Mouse (Mus musculus): ENCODE data around the gene Ubxn6. TPM values are rescaled to one million over a fixed set of nuclear protein-coding genes. Genes with fewer than 3 reads are reported as not detected.
A peak's percentile ranks its signal among the peaks of the same experiment; 100 is the strongest.

Gene Ubxn6
- polyA plus RNA-seq, 1 experiment from 2014 or later = 84.0 TPM

GRCm38 (mm10) chr17:56026303-56026702 lies 48.5 kb downstream of the Ubxn6 start:
- no peak overlapping the region for H3K27ac ChIP-seq (ENCODE audit: low read length)
- no peaks in the 10 kb centered on the region for H3K27me3 ChIP-seq (ENCODE audit: control insufficient read depth, insufficient read depth, low read depth, low read length)
- H3K36me3 ChIP-seq (ENCODE audit: control insufficient read depth, insufficient read depth, low read length) = no peaks in the 10 kb centered on the region; the same call in 1 of the 2 replicates
- no peaks in the 10 kb centered on the region for H3K9me3 ChIP-seq (replicated peaks; ENCODE audit: control insufficient read depth, low read length, poor library complexity, severe bottlenecking)
- WGBS = 100% methylated on average over 1 of the region's 1 CpGs
- H3K4me1 ChIP-seq (ENCODE audit: control insufficient read depth, insufficient read depth, low read length) = no peaks in the 10 kb centered on the region
- no peak overlapping the region for H3K4me3 ChIP-seq (ENCODE audit: low read depth, low read length)
- no peak for ATAC-seq
- no peak overlapping the region for H3K4me2 ChIP-seq (ENCODE audit: low read length)
- H3K9ac ChIP-seq (ENCODE audit: low read depth, low read length) = no peak overlapping the region

- no peak for ATAC-seq
- no peak overlapping the region for H3K9ac ChIP-seq (ENCODE audit: low read depth, low read length)
- H3K36me3 ChIP-seq (ENCODE audit: control insufficient read depth, insufficient read depth, low read length) = no peaks in the 10 kb centered on the region; the same call in 1 of the 2 replicates
- H3K27ac ChIP-seq (ENCODE audit: low read length) = no peak overlapping the region
- H3K9me3 ChIP-seq (replicated peaks; ENCODE audit: control insufficient read depth, low read length, poor library complexity, severe bottlenecking) = no peaks in the 10 kb centered on the region
- no peak overlapping the region for H3K4me2 ChIP-seq (ENCODE audit: low read length)
- no peaks in the 10 kb centered on the region for H3K4me1 ChIP-seq (ENCODE audit: control insufficient read depth, insufficient read depth, low read length)
- WGBS = 85% methylated on average over 5 of the region's 5 CpGs
- no peaks in the 10 kb centered on the region for H3K27me3 ChIP-seq (ENCODE audit: control insufficient read depth, insufficient read depth, low read depth, low read length)
- H3K4me3 ChIP-seq (ENCODE audit: low read depth, low read length) = no peak overlapping the region
These were observed 49.9 kb downstream of the Ubxn6 start for GRCm38 (mm10) chr17:56024931-56025330.

- Histone ChIP-seq H3K4me3 (ENCODE audit: low read depth, low read length) (no peak overlapping the region), H3K9me3 (replicated peaks; ENCODE audit: control insufficient read depth, low read length, poor library complexity, severe bottlenecking) (no peaks in the 10 kb centered on the region), H3K27me3 (ENCODE audit: control insufficient read depth, insufficient read depth, low read depth, low read length) (no peaks in the 10 kb centered on the region), H3K36me3 (ENCODE audit: control insufficient read depth, insufficient read depth, low read length) (no peaks in the 10 kb centered on the region; the same call in 1 of the 2 replicates), H3K9ac (ENCODE audit: low read depth, low read length) (no peak overlapping the region), H3K27ac (ENCODE audit: low read length) (no peak overlapping the region), H3K4me2 (ENCODE audit: low read length) (no peak overlapping the region), H3K4me1 (ENCODE audit: control insufficient read depth, insufficient read depth, low read length) (no peaks in the 10 kb centered on the region)
- 81% methylated on average over 2 of the region's 2 CpGs for WGBS
- no peak for ATAC-seq
These were observed 50.4 kb downstream of the Ubxn6 start for GRCm38 (mm10) chr17:56024476-56024875.

GRCm38 (mm10) chr17:56023386-56023785 lies 51.4 kb downstream of the Ubxn6 start:
- H3K4me1 ChIP-seq (ENCODE audit: control insufficient read depth, insufficient read depth, low read length) = no peaks in the 10 kb centered on the region
- 79% methylated on average over 5 of the region's 5 CpGs for WGBS
- no peak for ATAC-seq
- no peak overlapping the region for H3K27ac ChIP-seq (ENCODE audit: low read length)
- H3K4me3 ChIP-seq (ENCODE audit: low read depth, low read length) = no peak overlapping the region
- no peak overlapping the region for H3K4me2 ChIP-seq (ENCODE audit: low read length)
- H3K27me3 ChIP-seq (ENCODE audit: control insufficient read depth, insufficient read depth, low read depth, low read length) = no peaks in the 10 kb centered on the region
- H3K9ac ChIP-seq (ENCODE audit: low read depth, low read length) = no peak overlapping the region
- H3K9me3 ChIP-seq (replicated peaks; ENCODE audit: control insufficient read depth, low read length, poor library complexity, severe bottlenecking) = no peaks in the 10 kb centered on the region
- H3K36me3 ChIP-seq (ENCODE audit: control insufficient read depth, insufficient read depth, low read length) = peaks cover 6% of the 10 kb centered on the region; the same call in 1 of the 2 replicates

GRCm38 (mm10) chr17:56022989-56023290 lies 51.9 kb downstream of the Ubxn6 start:
- Histone ChIP-seq H3K4me3 (ENCODE audit: low read depth, low read length) (no peak overlapping the region), H3K9me3 (replicated peaks; ENCODE audit: control insufficient read depth, low read length, poor library complexity, severe bottlenecking) (no peaks in the 10 kb centered on the region), H3K4me1 (ENCODE audit: control insufficient read depth, insufficient read depth, low read length) (no peaks in the 10 kb centered on the region), H3K4me2 (ENCODE audit: low read length) (no peak overlapping the region), H3K27me3 (ENCODE audit: control insufficient read depth, insufficient read depth, low read depth, low read length) (no peaks in the 10 kb centered on the region), H3K9ac (ENCODE audit: low read depth, low read length) (no peak overlapping the region), H3K36me3 (ENCODE audit: control insufficient read depth, insufficient read depth, low read length) (peaks cover 10% of the 10 kb centered on the region; the same call in 1 of the 2 replicates), H3K27ac (ENCODE audit: low read length) (no peak overlapping the region)
- ATAC-seq = no peak
- 81% methylated on average over 4 of the region's 4 CpGs for WGBS

GRCm38 (mm10) chr17:56022131-56022988 lies 52.5 kb downstream of the Ubxn6 start:
- no peak overlapping the region for H3K4me2 ChIP-seq (ENCODE audit: low read length)
- no peak overlapping the region; the same call in 1 of the 2 replicates for H3K9ac ChIP-seq (ENCODE audit: low read depth, low read length)
- no peaks in the 10 kb centered on the region for H3K9me3 ChIP-seq (replicated peaks; ENCODE audit: control insufficient read depth, low read length, poor library complexity, severe bottlenecking)
- H3K4me3 ChIP-seq (ENCODE audit: low read depth, low read length) = no peak overlapping the region
- 44% methylated on average over 2 of the region's 2 CpGs for WGBS
- ATAC-seq = no peak
- peaks cover 16% of the 10 kb centered on the region for H3K36me3 ChIP-seq (ENCODE audit: control insufficient read depth, insufficient read depth, low read length)
- no peaks in the 10 kb centered on the region for H3K4me1 ChIP-seq (ENCODE audit: control insufficient read depth, insufficient read depth, low read length)
- no peak overlapping the region for H3K27ac ChIP-seq (ENCODE audit: low read length)
- no peaks in the 10 kb centered on the region for H3K27me3 ChIP-seq (ENCODE audit: control insufficient read depth, insufficient read depth, low read depth, low read length)

GRCm38 (mm10) chr17:56021161-56021910 lies 53.5 kb downstream of the Ubxn6 start:
- H3K9ac ChIP-seq (ENCODE audit: low read depth, low read length) = no peak overlapping the region
- no peak overlapping the region for H3K4me3 ChIP-seq (ENCODE audit: low read depth, low read length)
- ATAC-seq = no peak
- H3K36me3 ChIP-seq (ENCODE audit: control insufficient read depth, insufficient read depth, low read length) = peaks cover 26% of the 10 kb centered on the region
- H3K4me1 ChIP-seq (ENCODE audit: control insufficient read depth, insufficient read depth, low read length) = no peaks in the 10 kb centered on the region
- peak overlapping the region; percentile 40; the same call in 1 of the 2 replicates for H3K27ac ChIP-seq (ENCODE audit: low read length)
- H3K27me3 ChIP-seq (ENCODE audit: control insufficient read depth, insufficient read depth, low read depth, low read length) = no peaks in the 10 kb centered on the region
- WGBS = 84% methylated on average over 4 of the region's 4 CpGs
- no peaks in the 10 kb centered on the region for H3K9me3 ChIP-seq (replicated peaks; ENCODE audit: control insufficient read depth, low read length, poor library complexity, severe bottlenecking)
- H3K4me2 ChIP-seq (ENCODE audit: low read length) = no peak overlapping the region

GRCm38 (mm10) chr17:56020400-56021084 lies 54.3 kb downstream of the Ubxn6 start:
- WGBS = 91% methylated on average over 6 of the region's 6 CpGs
- H3K27ac ChIP-seq (ENCODE audit: low read length) = 0 out of 2 replicates have a peak overlapping the region, but pooled peaks have one; percentile 40
- no peak for ATAC-seq

More at GRCm38 (mm10) chr17:56020400-56021084, 54.3 kb downstream of the Ubxn6 start:
- no peak overlapping the region for H3K9ac ChIP-seq (ENCODE audit: low read depth, low read length)
- H3K4me1 ChIP-seq (ENCODE audit: control insufficient read depth, insufficient read depth, low read length) = no peaks in the 10 kb centered on the region
- no peak overlapping the region for H3K4me3 ChIP-seq (ENCODE audit: low read depth, low read length)
- H3K36me3 ChIP-seq (ENCODE audit: control insufficient read depth, insufficient read depth, low read length) = peaks cover 34% of the 10 kb centered on the region
- H3K27me3 ChIP-seq (ENCODE audit: control insufficient read depth, insufficient read depth, low read depth, low read length) = no peaks in the 10 kb centered on the region
- H3K4me2 ChIP-seq (ENCODE audit: low read length) = no peak overlapping the region
- H3K9me3 ChIP-seq (replicated peaks; ENCODE audit: control insufficient read depth, low read length, poor library complexity, severe bottlenecking) = no peaks in the 10 kb centered on the region
